Mouse (Mus musculus): ENCODE measurements around the gene C2cd5. TPM values are rescaled to one million over a fixed set of nuclear protein-coding genes. Genes with fewer than 3 reads are reported as not detected.
A peak's percentile ranks its signal among the peaks of the same experiment; 100 is the strongest.

C2cd5 gene
- total and polyA plus RNA-seq, 3 experiments, result 19.1 to 22.3 (median 19.7) TPM

GRCm38 (mm10) chr6:143114556-143114955 is 14.6 kb upstream of the C2cd5 start:
- H3K36me3 ChIP-seq (replicated peaks in 1 of 2; ENCODE audit: control insufficient read depth in 1 of 2, insufficient read depth in 1 of 2, low read length in 1 of 2), result no peaks in the 10 kb centered on the region
- no peak overlapping the region for H3K4me3 ChIP-seq (replicated peaks in 1 of 3; ENCODE audit: low read depth in 2 of 3, low read length in 2 of 3, poor library complexity in 1 of 3)
- H3K4me2 ChIP-seq (ENCODE audit: insufficient read depth, low read depth, poor library complexity, severe bottlenecking), result no peak overlapping the region
- no peaks in the 10 kb centered on the region for H3K9me3 ChIP-seq (replicated peaks; ENCODE audit: low read length)
- H3K9ac ChIP-seq (ENCODE audit: insufficient read depth, low read depth), result no peak overlapping the region
- peak; percentile 78 for DNase-seq (ENCODE audit: extremely low read depth)
- H3K27ac ChIP-seq (ENCODE audit: insufficient read depth, low read depth), result no peak overlapping the region
- TF ChIP-seq PAX5 (IDR thresholded peaks at IDR 0.05; ENCODE audit: low read length) (no peak), USF1 (IDR thresholded peaks at IDR 0.05; ENCODE audit: low read depth, low read length) (no peak), BHLHE40 (IDR thresholded peaks at IDR 0.05; ENCODE audit: low read depth, low read length) (no peak), SIN3A (IDR thresholded peaks at IDR 0.05; ENCODE audit: low read length) (peak; percentile 37; the same call in 1 of the 2 replicates), CHD2 (IDR thresholded peaks at IDR 0.05; ENCODE audit: low read length) (no peak), NRF1 (IDR thresholded peaks at IDR 0.05; ENCODE audit: low read depth, low read length) (no peak), RAD21 (IDR thresholded peaks at IDR 0.05; ENCODE audit: low read depth, low read length) (peak; percentile 28), SMC3 (IDR thresholded peaks at IDR 0.05; ENCODE audit: low read depth, low read length) (peak; percentile 47), JUN (IDR thresholded peaks at IDR 0.05; ENCODE audit: insufficient read depth, low read depth, low read length) (no peak), GABPA (IDR thresholded peaks at IDR 0.05; ENCODE audit: insufficient replicate concordance, low read depth, low read length) (no peak), ZC3H11A (IDR thresholded peaks at IDR 0.05; ENCODE audit: low read depth, low read length) (no peak), ETS1 (conservative IDR thresholded peaks at IDR 0.05; ENCODE audit: low read depth, low read length) (no peak), EP300 (IDR thresholded peaks at IDR 0.05; ENCODE audit: low read length) (peak; percentile 29; the same call in 1 of the 2 replicates), MAX (IDR thresholded peaks at IDR 0.05; ENCODE audit: low read length) (no peak), ZMIZ1 (IDR thresholded peaks at IDR 0.05; ENCODE audit: low read depth, low read length) (no peak), MEF2A (IDR thresholded peaks at IDR 0.05; ENCODE audit: borderline replicate concordance, low read depth, low read length) (0 out of 2 replicates have a peak, but pooled peaks have one; percentile 28), TCF12 (IDR thresholded peaks at IDR 0.05; ENCODE audit: low read depth, low read length) (0 out of 2 replicates have a peak, but pooled peaks have one; percentile 23), POLR2A (IDR thresholded peaks at IDR 0.05; ENCODE audit: low read depth, low read length) (no peak), KAT2A (IDR thresholded peaks at IDR 0.05; ENCODE audit: insufficient replicate concordance, low read length) (no peak), ZKSCAN1 (IDR thresholded peaks at IDR 0.05; ENCODE audit: borderline replicate concordance, low read depth, low read length) (no peak), E2F4 (IDR thresholded peaks at IDR 0.05; ENCODE audit: insufficient replicate concordance, low read depth, low read length) (no peak), ZNF384 (IDR thresholded peaks at IDR 0.05; ENCODE audit: low read depth, low read length) (no peak), IRF4 (IDR thresholded peaks at IDR 0.05; ENCODE audit: low read depth, low read length) (0 out of 2 replicates have a peak, but pooled peaks have one; percentile 43), CHD1 (IDR thresholded peaks at IDR 0.05; ENCODE audit: low read depth, low read length) (no peak), NELFE (IDR thresholded peaks at IDR 0.05; ENCODE audit: low read depth, low read length) (no peak), CTCF (conservative IDR thresholded peaks at IDR 0.05 in 1 of 2, IDR thresholded peaks at IDR 0.05 in 1 of 2; ENCODE audit: low read depth in 2 of 2, low read length in 2 of 2) (peak in 1 of 2 experiments; percentile 60; a peak in 2 of 4 replicates), USF2 (conservative IDR thresholded peaks at IDR 0.05; ENCODE audit: low read depth, low read length) (no peak), RCOR1 (conservative IDR thresholded peaks at IDR 0.05; ENCODE audit: low read depth, low read length) (no peak), MYC (IDR thresholded peaks at IDR 0.05; ENCODE audit: low read depth, low read length) (no peak), MAZ (IDR thresholded peaks at IDR 0.05; ENCODE audit: low read depth, low read length) (0 out of 2 replicates have a peak, but pooled peaks have one; percentile 40), TBP (conservative IDR thresholded peaks at IDR 0.05; ENCODE audit: low read depth, low read length) (no peak), UBTF (IDR thresholded peaks at IDR 0.05; ENCODE audit: low read depth, low read length) (no peak), HCFC1 (IDR thresholded peaks at IDR 0.05; ENCODE audit: low read depth, low read length) (peak; percentile 42; the same call in 1 of the 2 replicates), JUND (conservative IDR thresholded peaks at IDR 0.05; ENCODE audit: low read depth, low read length) (no peak), MAFK (IDR thresholded peaks at IDR 0.05; ENCODE audit: insufficient replicate concordance, low read length) (no peak), MXI1 (IDR thresholded peaks at IDR 0.05; ENCODE audit: low read depth, low read length) (no peak), POLR2AphosphoS2 (IDR thresholded peaks at IDR 0.05; ENCODE audit: low read depth, low read length) (no peak), ELF1 (IDR thresholded peaks at IDR 0.05; ENCODE audit: low read depth, low read length) (peak; percentile 72)
- H3K79me2 ChIP-seq (replicated peaks; ENCODE audit: control insufficient read depth, extremely low read depth, insufficient read depth, poor library complexity, severe bottlenecking), result no peaks in the 10 kb centered on the region
- H3K27me3 ChIP-seq (replicated peaks), result no peaks in the 10 kb centered on the region
- H3K4me1 ChIP-seq (ENCODE audit: control insufficient read depth in 1 of 2, insufficient read depth in 2 of 2), result peaks cover 8 to 15% of the 10 kb centered on the region in 2 experiments
- dilution Hi-C loops (cut with MboI; ENCODE audit: extremely low pct_ligation_motif_present, extremely low pct_unique_long_range_greater_than_20kb, low sequenced_read_pairs) (no loop called here), in situ Hi-C loops (cut with MboI; ENCODE audit: low pct_ligation_motif_present, low pct_unique_long_range_greater_than_20kb, low sequenced_read_pairs) (no loop called here)

Data from CH12.LX (cell line).